Mouse (Mus musculus) olfactory bulb, adult 2 months (tissue): ENCODE results near the gene Wap.

ENCODE experiments used
- CTCF ChIP-seq: fragments of 200-500 bp; IDR thresholded peaks from 2 replicates; pipeline ENCODE4 v1.5.1; 2012; ENCODE audit warnings: low read depth, mild to moderate bottlenecking, low read length, moderate library complexity; ENCODE audit not compliant: insufficient read depth
- POLR2A ChIP-seq: fragments of 200-500 bp; IDR thresholded peaks from 2 replicates; pipeline ENCODE4 v1.6.1; 2012; ENCODE audit warnings: mild to moderate bottlenecking, low read depth, low read length, moderate library complexity; ENCODE audit not compliant: insufficient read depth

- TF ChIP-seq CTCF (no peak), POLR2A (no peak)
These were observed 37.0 kb upstream of the Wap start for GRCm38 (mm10) chr11:6675402-6675801.
